Mouse (Mus musculus) megakaryocyte, adult 5-6 weeks (primary cell): ENCODE results near the gene Cd6. TPM values are rescaled to one million over a fixed set of nuclear protein-coding genes. Genes with fewer than 3 reads are reported as not detected.
A peak's percentile ranks its signal among the peaks of the same experiment; 100 is the strongest.

Source experiments
- ATAC-seq: 2 replicates; pipeline ENCODE4 v1.8.0; 2016; ENCODE audit warnings: mild to moderate bottlenecking, inconsistent platforms; ENCODE audit not compliant: poor library complexity, severe bottlenecking
- total RNA-seq, 2 experiments: library from RNA; stranded (forward) in 1 of 2; stranded (reverse) in 1 of 2; fragments of 153-499, 151-499 nt in 1 of 2; fragments of 221-1000, 200-1000 nt in 1 of 2; gene quantifications; 2 replicates each; pipeline versions ENCODE4 v1.2.3 to v1.2.4; 2015 to 2017

Gene Cd6
- total RNA-seq, 2 experiments from 2014 or later, result 0.26 TPM; not detected in 1

DNA sequence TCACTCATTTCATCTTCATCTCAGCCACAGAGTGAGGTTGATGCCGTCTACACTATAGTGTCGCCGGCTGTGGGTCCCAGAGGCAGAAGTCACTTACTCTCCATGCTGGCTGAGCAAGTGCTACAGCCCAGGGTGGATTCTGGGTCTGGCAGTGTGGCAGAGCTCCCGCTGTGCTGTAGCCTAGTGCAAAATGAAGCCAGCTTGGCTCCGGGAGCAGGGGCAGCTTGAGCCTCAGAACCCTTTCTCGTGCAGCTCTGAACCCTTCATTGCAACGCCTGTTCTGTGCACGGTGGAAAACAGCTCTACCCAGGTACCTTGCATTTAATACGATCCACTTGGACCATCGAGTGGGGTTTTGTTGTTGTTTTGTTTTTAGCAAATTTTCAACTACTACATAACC is 62.2 kb downstream of the Cd6 start:
- no peak for ATAC-seq

- no peak for ATAC-seq
These were observed 66.4 kb downstream of the Cd6 start for GRCm38 (mm10) chr19:10763381-10764031.

GRCm38 (mm10) chr19:10762468-10762867 is 67.4 kb downstream of the Cd6 start:
- ATAC-seq, result no peak

DNA sequence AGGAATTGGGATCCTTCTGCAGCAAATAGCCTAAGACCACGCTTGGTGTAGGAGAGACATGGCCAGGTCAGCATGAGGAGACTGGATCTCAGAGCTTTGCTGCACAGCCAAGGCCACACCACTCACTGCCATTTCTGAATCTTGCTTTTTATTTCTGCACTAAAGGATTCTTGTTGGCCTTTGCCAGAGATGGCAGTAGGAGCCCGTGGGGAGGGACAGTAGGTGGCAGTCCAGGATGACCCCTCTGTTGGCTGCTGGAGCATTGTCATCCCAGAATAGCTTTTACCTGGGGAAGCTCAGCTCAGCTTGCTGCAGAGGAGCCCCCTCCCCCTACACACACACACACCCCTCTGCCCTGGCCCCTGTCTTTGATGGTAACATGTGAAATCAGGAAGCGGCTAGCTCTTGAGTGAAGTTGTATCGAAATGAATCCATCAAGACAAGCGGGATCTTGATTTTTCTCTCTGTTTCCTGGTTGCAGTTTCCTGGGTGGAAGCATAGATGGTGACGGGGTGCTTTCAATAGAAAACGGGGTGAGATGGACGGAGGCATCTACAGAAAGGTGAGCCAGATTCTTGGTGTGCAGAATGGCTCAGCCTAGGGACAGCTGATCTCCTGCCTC is 68.0 kb downstream of the Cd6 start:
- ATAC-seq, result no peak

DNA sequence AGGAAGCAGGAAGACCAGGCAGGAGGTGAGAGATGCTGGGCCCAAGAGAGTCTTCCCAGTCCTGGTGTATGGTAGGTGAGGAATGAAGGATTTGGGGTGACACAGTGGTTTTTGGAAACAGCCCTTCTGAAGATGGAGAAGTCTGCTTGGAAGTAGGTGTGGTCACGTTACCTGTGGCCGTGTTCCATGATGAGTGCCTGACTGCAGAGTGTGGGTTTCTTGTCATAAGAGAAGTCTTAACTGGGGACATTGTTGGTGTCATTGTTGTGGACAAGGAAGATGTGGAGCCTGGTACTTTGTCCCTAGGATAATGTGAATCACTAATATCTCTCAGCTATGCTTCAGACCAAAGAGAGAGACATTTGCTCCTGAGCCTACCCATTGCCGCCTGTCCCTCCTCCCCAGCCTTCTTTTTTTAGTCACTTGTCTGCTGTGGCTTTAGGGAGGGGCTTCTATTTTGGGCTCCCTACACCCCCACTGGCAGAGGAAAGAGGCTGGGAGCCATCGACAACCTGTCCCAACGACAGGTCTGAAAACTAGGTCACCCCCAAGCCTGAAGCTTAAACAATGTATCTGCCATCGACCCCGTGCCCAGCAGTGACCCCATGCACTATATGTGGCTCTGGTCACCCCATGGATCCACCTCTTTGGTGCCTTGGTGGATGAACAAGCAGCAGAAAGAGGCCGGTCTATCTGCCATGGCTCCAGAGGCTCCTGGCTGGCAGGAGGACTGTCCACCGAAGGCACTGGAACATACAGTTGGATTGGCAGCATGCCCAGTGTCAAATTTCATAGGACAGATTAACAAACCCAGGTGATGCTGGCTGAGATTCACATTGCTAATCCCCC is 69.7 kb downstream of the Cd6 start:
- ATAC-seq, result no peak

DNA sequence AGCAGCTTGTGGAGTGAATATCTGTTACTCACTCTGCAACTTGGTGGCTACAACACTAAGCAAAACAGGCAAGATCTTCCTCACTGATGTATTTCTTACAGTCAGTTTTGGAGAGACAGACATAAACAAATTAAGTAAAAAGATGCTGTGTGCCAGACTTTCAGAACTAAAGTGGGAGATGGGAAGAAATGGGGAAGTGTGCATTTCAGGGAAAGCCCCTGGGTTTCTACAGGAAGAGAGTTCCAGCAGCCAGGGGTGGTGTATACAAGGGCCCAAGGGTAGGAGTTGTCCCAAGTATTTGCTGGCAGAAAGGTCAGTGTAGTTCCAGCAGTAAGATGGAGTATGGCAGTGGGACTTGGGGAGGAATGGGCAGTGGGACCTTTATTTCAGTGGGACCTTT is 70.3 kb downstream of the Cd6 start:
- ATAC-seq, result no peak

GRCm38 (mm10) chr19:10758708-10759107 is 71.2 kb downstream of the Cd6 start:
- no peak for ATAC-seq

- no peak for ATAC-seq
These were observed 72.3 kb downstream of the Cd6 start for GRCm38 (mm10) chr19:10757526-10757925.

GRCm38 (mm10) chr19:10757125-10757524 is 72.7 kb downstream of the Cd6 start:
- no peak for ATAC-seq

DNA sequence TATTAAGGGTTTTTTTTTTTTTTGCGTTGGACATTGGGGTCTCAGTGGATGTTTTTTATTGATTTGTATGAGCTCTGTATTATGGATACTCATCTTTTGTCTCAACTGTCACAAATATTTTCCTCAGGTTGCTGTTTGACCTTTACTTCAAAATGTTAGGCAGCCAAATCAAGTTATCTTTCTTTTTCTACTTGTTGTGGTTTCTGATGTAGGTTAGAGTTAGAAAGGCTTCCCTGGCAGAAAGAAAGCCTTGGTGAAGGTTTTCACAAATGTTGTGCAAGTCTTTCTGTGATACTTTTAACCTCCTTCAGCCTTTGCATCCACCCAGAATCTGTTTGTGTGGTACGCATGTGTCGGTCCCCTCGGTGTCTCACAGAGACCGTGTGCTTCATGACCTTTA is 77.2 kb downstream of the Cd6 start:
- no peak for ATAC-seq

DNA sequence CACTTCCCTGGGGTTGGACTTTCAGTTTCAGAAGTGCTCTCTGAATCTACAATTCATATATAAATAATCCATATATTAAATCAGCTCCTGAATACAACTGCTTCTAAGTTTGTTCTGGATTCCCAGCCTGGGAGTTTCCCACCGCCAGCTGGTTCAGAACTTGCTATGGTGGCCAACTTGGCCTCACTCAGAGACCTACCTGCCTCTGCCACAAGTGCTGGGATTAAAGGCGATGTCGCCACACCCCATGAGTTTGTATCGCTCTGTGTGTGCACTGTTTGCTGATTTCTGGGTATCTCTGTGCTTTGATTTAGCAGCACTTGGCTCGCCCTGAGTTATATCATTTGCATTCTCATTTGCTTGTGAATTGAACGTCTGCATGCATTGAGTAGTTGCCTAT is 77.8 kb downstream of the Cd6 start:
- no peak for ATAC-seq

DNA sequence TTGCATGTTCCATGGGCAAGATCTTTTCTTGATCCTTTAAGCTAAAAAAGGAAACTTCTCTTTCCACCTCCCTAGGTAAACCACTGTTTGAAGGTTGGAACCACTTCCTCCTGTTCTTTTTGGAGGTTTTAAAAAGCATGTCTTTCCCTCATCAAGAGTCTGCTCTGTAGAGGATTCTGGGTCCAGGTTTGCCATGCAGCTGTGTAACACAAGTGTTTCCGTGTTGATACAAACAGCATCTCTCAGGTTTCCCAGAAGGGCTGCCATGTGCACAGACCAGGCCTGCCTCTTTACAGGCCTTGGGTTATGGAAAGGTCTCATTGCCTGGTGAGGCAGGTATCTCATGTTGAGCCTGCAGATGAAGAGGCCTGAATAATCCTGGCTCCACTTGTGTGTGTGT is 78.3 kb downstream of the Cd6 start:
- no peak for ATAC-seq

GRCm38 (mm10) chr19:10750161-10750560 is 79.7 kb downstream of the Cd6 start:
- ATAC-seq, result no peak

DNA sequence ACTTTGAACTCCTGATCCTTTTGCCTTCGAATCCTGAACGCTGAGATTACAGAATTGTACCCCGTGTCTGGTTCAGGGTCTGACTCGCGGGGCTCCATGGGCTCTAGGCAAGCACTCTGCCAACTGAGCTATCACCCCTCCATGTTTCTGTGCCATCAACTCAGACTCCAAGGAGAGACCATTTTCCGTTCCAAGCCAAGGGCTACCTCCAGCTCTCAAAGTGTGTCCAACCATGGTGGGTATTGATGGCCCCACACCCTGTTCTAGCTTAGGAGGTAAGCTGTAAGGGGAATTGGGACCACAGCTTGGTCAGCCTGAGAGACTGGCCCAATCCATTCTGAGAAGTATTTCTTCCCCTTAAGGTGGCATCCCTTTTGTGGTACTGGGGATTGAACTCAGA is 80.6 kb downstream of the Cd6 start:
- no peak for ATAC-seq

DNA sequence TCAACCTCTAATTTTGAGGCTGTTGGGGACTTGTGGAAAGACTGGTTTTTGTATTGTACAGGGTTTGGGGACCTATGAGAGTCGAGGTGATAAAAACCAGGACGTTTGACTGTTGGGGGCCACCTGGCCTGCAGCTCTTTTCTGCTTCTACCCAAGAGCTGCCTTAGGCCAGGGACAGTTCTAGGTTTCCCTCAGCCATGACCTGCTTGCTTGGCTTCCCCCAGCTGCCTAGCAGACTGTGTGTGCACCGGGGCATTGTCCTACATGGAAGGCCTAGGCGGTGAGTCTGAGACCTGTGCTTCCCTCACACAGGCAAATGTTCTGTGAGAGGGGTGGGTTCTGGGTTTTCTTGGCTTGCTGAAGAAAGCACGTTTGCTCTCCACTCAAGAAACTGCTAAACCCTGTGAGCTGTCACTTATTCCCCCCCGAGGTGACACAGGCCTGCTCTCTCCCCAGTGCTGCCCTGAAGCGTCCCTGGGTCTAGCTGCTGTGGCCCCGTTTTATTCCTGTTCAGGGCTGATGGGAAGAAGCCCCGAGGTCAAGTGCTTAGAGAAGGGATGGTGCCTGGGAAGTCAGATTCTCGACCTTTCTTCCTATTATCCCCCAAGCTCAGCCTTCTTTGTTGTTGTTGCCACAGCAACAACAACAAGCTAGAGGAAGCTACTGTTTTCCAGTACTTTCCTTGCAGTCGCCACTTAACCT is 81.3 kb downstream of the Cd6 start:
- no peak for ATAC-seq

DNA sequence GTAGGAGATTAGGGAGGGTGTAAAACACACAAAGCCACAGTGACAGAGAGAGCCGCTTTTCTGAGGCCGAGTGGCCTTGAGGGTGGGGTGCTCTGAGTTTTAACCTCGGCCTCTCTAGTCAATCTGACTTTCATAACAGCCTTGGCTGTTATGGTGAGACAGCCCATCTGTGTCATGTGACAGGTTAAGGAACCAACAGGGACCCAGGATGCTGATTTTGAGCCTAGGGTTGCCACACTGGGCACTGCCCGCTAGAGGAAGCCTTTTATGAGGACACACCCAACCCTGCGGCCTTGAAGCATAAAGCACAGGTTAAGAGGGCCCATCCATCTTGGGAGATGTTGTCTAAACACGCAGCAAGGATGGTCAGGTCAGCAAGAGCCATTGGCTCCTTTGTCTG is 82.1 kb downstream of the Cd6 start:
- ATAC-seq, result peak; percentile 96

DNA sequence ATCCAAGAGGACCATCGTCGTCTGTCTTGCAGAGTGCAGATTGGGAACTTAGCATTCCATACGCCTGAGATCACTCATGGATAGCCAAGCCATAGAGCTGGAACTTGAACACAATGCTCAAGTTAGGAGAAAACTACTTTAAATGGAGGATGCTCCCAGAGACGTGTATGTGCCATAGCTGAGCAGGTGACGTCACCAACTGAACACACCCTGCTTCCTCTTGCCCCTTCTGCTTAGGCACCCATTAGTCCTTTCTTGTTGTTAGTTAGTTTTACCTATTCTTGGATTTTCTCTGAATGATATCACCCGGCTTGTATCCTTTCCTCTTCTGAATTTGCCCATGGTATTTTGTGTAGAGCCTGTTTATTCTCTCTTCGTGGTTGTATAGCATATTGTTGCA is 82.7 kb downstream of the Cd6 start:
- ATAC-seq, result no peak

GRCm38 (mm10) chr19:10742565-10742964 is 87.3 kb downstream of the Cd6 start:
- no peak for ATAC-seq

GRCm38 (mm10) chr19:10742145-10742544 is 87.7 kb downstream of the Cd6 start:
- no peak for ATAC-seq

DNA sequence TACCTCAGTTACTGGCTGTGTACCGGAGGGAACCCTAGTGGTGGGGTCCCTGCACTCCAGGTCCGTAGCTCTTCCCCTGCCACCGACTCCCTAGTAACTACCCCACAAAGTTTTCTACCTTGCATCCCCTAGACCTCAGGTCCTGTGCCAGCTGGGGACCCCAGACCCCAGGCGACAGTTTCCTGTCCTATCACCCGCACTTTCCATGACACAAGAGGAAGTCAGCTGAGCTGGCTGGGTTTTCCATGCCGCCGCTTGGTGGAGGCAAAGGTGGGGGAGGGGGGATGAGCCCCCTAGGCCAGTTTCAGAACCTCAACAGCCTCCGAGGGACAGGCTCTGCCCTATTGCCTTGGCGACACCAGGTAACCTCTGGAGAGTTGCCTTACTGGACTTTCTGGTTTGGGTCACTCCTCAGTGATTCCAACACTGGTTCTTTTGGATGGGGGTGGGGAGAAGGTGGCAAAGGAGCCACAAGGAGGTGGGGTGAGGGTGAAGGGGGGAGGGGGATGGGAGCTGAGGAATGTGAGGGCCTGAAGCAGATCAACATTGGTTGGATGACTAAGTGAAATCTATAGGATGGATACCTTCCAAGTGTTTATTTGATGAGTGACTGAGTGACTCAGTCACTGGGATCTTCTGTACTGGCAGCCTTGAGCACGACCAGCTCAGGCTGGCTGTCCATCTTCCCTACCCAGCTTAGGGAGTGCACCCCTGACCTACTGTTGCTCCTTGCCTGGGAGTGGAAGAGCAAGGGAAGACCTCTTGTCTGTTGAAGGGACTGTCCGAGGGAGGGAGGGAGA is 89.0 kb downstream of the Cd6 start:
- peak; percentile 32 for ATAC-seq

DNA sequence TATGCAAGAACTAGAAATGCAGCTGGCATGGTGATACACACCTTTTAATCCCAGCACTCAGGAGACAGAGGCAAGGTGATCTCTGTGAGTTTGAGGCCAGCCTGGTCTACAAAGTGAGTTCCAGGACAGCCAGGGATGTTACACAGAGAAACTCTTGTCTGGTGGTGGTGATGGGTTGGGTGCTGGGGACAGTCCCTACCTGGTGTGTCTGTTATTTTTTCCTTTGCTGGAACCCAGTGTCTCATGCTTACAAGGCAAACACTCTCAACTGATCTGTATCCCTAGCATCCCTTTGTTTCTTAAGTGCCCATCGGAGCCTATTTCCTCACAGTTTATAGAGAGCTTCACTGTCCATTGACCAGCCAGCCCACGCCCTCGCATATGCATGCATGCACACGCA is 89.9 kb downstream of the Cd6 start:
- ATAC-seq, result no peak
